Mouse (Mus musculus): ENCODE measurements around the gene Vezt.

The Vezt gene

DNA sequence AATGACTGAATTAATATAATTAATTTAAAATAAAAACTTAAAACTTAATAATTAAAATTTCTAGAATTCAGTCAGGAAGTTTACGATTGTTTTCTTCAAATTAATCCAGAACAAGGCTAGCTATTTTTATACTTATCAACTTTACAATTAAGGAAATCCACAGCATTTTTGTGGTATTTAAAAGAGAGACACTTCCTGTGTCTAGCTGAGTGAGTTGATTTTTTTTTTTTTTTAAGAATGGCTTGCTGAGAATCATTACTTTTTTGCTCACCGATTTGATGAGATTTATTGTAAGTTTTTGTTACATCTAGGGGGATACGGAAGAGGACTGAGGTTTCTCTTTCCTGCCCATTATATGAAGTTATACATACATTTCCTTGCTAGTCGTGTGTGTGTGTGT lies 2.0 kb upstream of the Vezt start:
- DNase-seq (ENCODE audit: low read depth, low spot score): no peak

- no peak for DNase-seq (ENCODE audit: low read depth, low spot score)
Measured at GRCm38 (mm10) chr10:94037196-94037595, 1.6 kb upstream of the Vezt start.

- DNase-seq (ENCODE audit: low read depth, low spot score): peak; percentile 51
Measured at GRCm38 (mm10) chr10:94036375-94036758, 750 bp upstream of the Vezt start.

DNA sequence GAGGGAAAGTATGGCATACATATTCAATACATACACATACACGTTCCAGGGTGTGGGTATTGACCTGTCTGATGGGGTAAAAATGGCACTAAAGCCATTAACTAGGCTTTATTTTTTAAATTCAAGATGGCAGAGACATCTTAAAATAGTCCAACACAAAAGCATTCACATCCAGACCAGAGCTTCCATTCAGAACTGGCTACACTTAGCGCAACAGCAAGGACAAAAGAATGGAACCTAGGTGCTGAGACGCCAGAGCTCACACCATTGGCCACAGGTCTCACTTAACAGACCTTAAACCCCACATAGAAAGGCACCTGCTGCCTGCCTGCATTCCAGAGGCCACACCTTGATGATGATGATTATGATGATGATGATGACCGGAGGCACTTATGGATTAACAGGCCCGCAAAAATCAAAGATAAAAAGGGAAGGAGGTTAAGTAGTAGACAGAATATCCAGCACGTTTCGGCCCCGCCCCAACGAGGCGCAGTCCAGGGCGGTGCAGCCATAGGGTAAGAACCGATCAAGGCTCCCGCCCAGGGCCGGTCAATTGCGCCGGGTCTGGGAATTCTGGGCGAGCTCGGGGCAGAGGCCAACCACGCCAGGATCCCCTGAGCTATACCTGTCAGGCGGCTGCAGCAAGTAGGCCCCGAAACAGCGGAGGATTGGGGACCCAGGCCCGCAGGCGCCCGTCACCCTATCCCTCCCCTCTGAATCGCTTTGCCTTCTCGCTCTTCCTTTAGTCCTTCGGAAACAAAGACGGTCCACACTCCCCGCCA lies 550 bp downstream of the Vezt start:
- peak; percentile 81 for DNase-seq (ENCODE audit: low read depth, low spot score)

DNA sequence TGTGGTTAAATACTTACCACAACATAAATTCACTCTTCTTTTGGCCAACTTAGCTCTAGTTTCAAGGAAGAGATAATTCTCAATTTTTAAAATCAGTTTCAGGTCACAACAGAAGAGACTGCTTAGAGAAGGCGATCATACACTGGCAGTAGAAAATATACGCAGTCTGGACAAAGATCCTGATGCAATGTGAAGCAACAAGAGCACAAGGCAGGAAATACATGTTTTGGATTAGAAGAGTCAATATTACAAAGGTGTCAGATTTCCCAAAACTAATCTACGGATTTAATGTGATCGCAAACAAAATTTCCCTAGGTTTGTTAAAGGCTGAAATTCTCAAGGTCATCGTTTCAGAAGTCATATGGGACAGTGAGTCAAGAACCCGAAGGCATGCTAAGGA lies 4.5 kb downstream of the Vezt start:
- no peak for DNase-seq (ENCODE audit: low read depth, low spot score)

GRCm38 (mm10) chr10:94028493-94028892 lies 7.1 kb downstream of the Vezt start:
- DNase-seq (ENCODE audit: low read depth, low spot score): no peak

DNA sequence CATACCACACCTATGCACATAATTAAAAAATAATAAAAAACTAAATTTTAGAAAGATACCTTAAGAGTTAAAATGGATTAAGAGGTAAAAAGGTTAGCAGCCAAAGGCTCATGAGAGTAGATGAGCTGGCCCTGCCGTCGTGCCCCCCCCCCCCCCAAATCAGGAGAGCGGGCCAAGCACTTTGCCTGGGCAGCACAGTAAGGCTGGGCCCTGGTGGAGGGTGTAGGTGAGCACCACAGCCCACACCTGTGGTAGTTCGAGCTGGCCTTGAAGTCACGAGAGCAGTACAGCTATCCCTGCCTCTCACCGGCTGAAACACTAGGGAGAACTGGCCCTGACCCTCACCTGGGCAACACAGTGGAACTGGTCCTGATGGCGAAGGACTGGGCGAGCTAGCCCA lies 10.5 kb downstream of the Vezt start:
- DNase-seq (ENCODE audit: low read depth, low spot score): no peak

GRCm38 (mm10) chr10:94021059-94021458 lies 14.6 kb downstream of the Vezt start:
- no peak for DNase-seq (ENCODE audit: low read depth, low spot score)

- peak; percentile 58 for DNase-seq (ENCODE audit: low read depth, low spot score)
Measured at GRCm38 (mm10) chr10:94020587-94020986, 15.0 kb downstream of the Vezt start.

GRCm38 (mm10) chr10:94017455-94017854 lies 18.2 kb downstream of the Vezt start:
- peak; percentile 68 for DNase-seq (ENCODE audit: low read depth, low spot score)

DNA sequence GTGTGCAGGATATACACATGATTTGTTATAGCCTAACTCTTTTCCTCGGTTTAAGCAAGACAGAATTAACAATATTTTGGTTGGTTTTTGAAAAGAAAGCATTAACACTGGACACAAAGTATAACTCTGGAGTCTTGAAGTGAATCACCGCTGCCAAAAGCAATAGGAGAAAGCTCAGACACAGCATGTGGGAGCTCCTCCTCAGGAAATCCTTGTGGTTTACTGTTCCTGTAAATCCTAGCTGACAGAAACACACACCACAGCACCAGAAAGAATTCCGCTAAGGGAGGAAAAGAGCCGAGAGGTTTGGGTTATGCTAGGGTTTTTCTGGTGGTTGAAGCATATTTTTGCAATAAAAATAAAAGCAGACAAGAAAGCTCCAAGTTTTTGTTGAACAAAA lies 21.4 kb downstream of the Vezt start:
- DNase-seq (ENCODE audit: low read depth, low spot score): no peak

DNA sequence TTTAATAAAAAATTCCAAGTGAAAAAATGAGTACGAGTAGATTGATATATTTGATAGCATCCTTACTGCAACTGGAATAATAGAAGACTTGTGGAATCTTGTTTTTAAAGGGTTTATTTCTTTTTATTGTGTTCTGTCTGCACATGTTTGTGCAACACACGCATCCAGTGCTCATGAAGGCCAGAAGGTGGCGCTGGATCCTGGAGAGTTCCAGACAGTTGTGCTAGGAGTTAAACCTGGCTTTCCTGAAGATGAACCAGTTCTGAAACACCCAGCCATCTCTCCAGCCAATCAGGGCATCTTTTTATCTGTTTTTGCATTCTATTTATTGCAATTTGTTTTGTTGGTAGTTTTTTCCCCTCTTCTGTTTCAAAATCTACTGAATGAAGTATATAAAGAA lies 22.4 kb downstream of the Vezt start:
- DNase-seq (ENCODE audit: low read depth, low spot score): peak; percentile 84

DNA sequence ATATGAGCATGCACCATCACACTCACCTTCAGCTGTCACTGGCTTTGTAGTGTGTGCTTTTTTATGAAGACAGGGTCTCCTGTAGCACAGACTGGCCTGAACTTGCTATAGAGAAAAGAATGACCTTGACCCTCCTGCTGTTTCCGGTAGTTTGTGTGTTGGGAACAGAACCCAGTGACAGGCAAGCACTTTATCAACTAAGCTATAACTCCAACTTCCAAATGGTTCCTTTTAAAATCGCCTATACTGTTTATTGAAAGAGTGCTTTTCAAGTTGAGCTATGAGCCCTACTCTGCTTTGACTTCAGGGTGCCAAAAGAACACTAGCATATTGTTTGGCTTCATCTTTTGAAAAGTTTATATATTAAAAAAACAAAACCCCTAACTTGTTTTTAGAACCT lies 24.6 kb downstream of the Vezt start:
- DNase-seq (ENCODE audit: low read depth, low spot score): no peak

GRCm38 (mm10) chr10:94009991-94010679 lies 25.5 kb downstream of the Vezt start:
- no peak for DNase-seq (ENCODE audit: low read depth, low spot score)

DNA sequence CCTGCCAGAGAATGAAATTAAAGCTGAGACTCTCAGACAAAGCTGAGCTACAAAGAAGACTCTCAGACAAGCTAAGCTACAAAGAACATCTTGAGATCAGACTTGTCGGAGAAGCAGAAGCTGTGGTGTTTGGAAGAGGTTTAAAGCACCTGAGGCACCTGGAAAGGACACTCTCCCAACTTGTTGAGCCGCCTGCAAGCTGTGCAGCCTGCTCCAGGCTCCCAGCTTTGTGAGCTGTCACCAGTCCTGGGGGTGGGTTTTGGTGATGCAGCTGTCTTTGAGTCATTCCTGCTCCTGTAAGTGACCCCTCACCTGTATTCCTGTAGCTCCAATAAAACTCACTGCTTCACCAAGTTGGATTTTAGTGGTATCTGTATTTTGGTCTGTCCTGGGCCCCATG lies 27.3 kb downstream of the Vezt start:
- no peak for DNase-seq (ENCODE audit: low read depth, low spot score)

GRCm38 (mm10) chr10:94000223-94000622 lies 35.4 kb downstream of the Vezt start:
- DNase-seq (ENCODE audit: low read depth, low spot score): no peak

GRCm38 (mm10) chr10:93999357-93999756 lies 36.3 kb downstream of the Vezt start:
- DNase-seq (ENCODE audit: low read depth, low spot score): no peak

GRCm38 (mm10) chr10:93995100-93995499 lies 40.5 kb downstream of the Vezt start:
- DNase-seq (ENCODE audit: low read depth, low spot score): peak; percentile 58

- no peak for DNase-seq (ENCODE audit: low read depth, low spot score)
Measured at GRCm38 (mm10) chr10:93994136-93994535, 41.5 kb downstream of the Vezt start.

- no peak for DNase-seq (ENCODE audit: low read depth, low spot score)
Measured at GRCm38 (mm10) chr10:93985357-93985756, 50.3 kb downstream of the Vezt start.

- DNase-seq (ENCODE audit: low read depth, low spot score): peak; percentile 14
Measured at GRCm38 (mm10) chr10:93969306-93969705, 66.3 kb downstream of the Vezt start.

DNA sequence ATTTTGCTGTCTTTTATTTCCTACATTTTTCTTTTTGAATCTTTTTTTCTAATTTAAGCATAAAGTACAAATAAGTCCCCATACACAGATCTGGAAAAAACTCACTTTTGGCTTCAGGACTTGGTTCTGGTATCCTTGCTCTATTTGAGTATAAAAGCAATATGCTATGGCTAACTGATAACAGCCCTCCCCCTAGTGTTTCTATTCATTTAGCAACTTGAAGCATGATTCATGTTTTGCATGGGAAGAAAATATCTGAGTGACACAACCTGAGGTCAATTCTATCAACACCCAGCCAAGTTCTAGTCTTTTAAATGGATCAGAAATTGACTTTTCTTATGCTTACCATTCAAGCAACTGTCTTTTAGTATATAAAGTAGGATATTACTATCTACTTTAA lies 68.1 kb downstream of the Vezt start:
- DNase-seq (ENCODE audit: low read depth, low spot score): no peak

- DNase-seq (ENCODE audit: low read depth, low spot score): no peak
Measured at GRCm38 (mm10) chr10:93954023-93954422, 81.6 kb downstream of the Vezt start.

Data from R1 (cell line).